34 mouse cellular contexts compared by ENCODE assay signal in the genomic region with DNA sequence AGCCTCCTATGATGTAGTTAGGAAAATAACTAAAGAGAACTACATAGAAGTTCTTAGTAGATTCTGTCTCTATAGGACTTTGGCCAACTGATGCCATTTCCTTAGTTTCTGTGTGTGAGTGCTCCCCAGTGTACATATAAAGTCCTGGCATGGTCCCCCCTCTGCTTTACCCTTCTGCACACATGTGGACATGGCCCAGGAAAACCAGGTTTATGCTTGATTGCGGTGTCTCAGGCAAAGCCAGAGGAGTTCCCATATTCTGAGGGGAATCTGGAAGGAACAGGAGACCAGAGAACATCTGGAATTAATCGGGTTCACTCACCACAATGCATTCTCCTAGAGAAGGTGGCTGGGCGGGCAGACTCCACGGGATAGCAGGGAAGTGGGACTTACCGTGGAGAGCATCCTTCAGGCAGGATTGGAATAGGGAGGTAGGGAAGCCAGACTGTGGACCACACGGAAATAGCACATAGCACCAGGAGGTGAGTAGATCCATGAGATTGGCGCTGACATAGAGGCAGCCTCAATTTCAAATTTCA. TPM values are rescaled to one million over a fixed set of nuclear protein-coding genes. Genes with fewer than 3 reads are reported as not detected.
DNase-seq lines count a peak whose midpoint lies in the region; ATAC-seq and TF ChIP-seq lines count a peak whose summit lies in the region.
"Had no signal": no experiment of that assay in that cellular context is flagged by ENCODE, and none has a peak within 500 bp of the region (broad histone marks: within the 10 kb centered on the region; RNA-seq: fewer than 3 reads in every experiment).

No protein-coding gene starts in this region.

- intact Hi-C loops in gastrocnemius, adult 2 months (cut with DNase I): no loop called here

- DNase-seq in gastrocnemius, adult 2 months: no peak
- no peak for DNase-seq in gastrocnemius, postnatal 25 days
- DNase-seq in limb, embryonic 11.5 days (ENCODE audit: low spot score): peak; percentile 41
- DNase-seq in kidney, postnatal 25 days: no peak
- no peak for DNase-seq in kidney, postnatal 10 days
- DNase-seq: adrenal gland, postnatal 14 days; cerebellum, adult 11 months; cerebellum, adult 9-11 months; forebrain, postnatal 0 days; gastrocnemius, postnatal 14 days; heart, adult 11 months; heart, postnatal 4 days; kidney, adult 11 months; kidney, postnatal 36 days; lung, embryonic 14.5 days; lung, postnatal 14 days; right cerebral cortex, adult 18-20 months; thymus, adult 2 months; thymus, postnatal 4 days had no signal

- H3K4me2 ChIP-seq in embryonic facial prominence, embryonic 13.5 days: no peak overlapping the region
- H3K4me2 ChIP-seq in limb, embryonic 11.5 days (ENCODE audit: low read depth, severe bottlenecking): no peak overlapping the region
- no peak overlapping the region for H3K4me2 ChIP-seq in hindbrain, embryonic 16.5 days (ENCODE audit: low read length)
- H3K4me2 ChIP-seq: heart, embryonic 12.5 days; hindbrain, embryonic 13.5 days; liver, embryonic 15.5 days; lung, embryonic 14.5 days; midbrain, embryonic 11.5 days had no signal

- no peaks in the 10 kb centered on the region for H3K9me3 ChIP-seq in embryonic facial prominence, embryonic 13.5 days
- H3K9me3 ChIP-seq in limb, embryonic 11.5 days (ENCODE audit: control insufficient read depth, low read length): no peaks in the 10 kb centered on the region
- no peaks in the 10 kb centered on the region for H3K9me3 ChIP-seq in hindbrain, embryonic 16.5 days (ENCODE audit: control insufficient read depth, low read length)
- H3K9me3 ChIP-seq: forebrain, embryonic 10.5 days; heart, embryonic 12.5 days; hindbrain, embryonic 13.5 days; liver, embryonic 15.5 days had no signal

- TF ChIP-seq CTCF in gastrocnemius, adult 2 months (IDR thresholded peaks at IDR 0.05): no peak

- H3K4me1 ChIP-seq in embryonic facial prominence, embryonic 13.5 days: peaks cover 31% of the 10 kb centered on the region
- no peaks in the 10 kb centered on the region for H3K4me1 ChIP-seq in limb, embryonic 11.5 days (ENCODE audit: control insufficient read depth, insufficient read depth, low read length)
- H3K4me1 ChIP-seq in hindbrain, embryonic 16.5 days (ENCODE audit: control insufficient read depth, insufficient read depth, low read depth, low read length): no peaks in the 10 kb centered on the region
- H3K4me1 ChIP-seq: heart, embryonic 12.5 days; hindbrain, embryonic 13.5 days; liver, embryonic 15.5 days had no signal

- WGBS in embryonic facial prominence, embryonic 13.5 days: 30% methylated on average over 7 of the region's 7 CpGs
- WGBS in limb, embryonic 11.5 days: 38% methylated on average over 7 of the region's 7 CpGs
- WGBS in hindbrain, embryonic 16.5 days: 87% methylated on average over 7 of the region's 7 CpGs

- peak; percentile 63 for ATAC-seq in embryonic facial prominence, embryonic 13.5 days (ENCODE audit: insufficient number of reproducible peaks, insufficient read depth, low FRiP score, low TSS enrichment, low read depth)
- ATAC-seq in limb, embryonic 11.5 days (ENCODE audit: insufficient number of reproducible peaks, low FRiP score, low TSS enrichment, low read depth): peak; percentile 47; the same call in 1 of the 2 replicates
- ATAC-seq in hindbrain, embryonic 16.5 days: no peak
- ATAC-seq: forebrain, postnatal 0 days; inflammation-experienced regulatory T-cells, adult 6 months; midbrain, embryonic 16.5 days had no signal

- H3K27ac ChIP-seq in gastrocnemius, adult 2 months: 0 out of 2 replicates have a peak overlapping the region, but pooled peaks have one; percentile 24
- H3K27ac ChIP-seq in embryonic facial prominence, embryonic 13.5 days: peak overlapping the region; percentile 48; the same call in 1 of the 2 replicates
- H3K27ac ChIP-seq in limb, embryonic 11.5 days (replicated peaks; ENCODE audit: low read depth, low read length): no peak overlapping the region
- no peak overlapping the region for H3K27ac ChIP-seq in hindbrain, embryonic 16.5 days (ENCODE audit: low read depth, low read length)
- H3K27ac ChIP-seq: forebrain, embryonic 10.5 days; hindbrain, embryonic 13.5 days; layer of hippocampus, adult 2 months; left cerebral cortex, adult 2 months; liver, embryonic 15.5 days; stomach, postnatal 0 days had no signal

- H3K36me3 ChIP-seq in embryonic facial prominence, embryonic 13.5 days: no peaks in the 10 kb centered on the region
- no peaks in the 10 kb centered on the region for H3K36me3 ChIP-seq in limb, embryonic 11.5 days (ENCODE audit: control insufficient read depth, insufficient read depth, low read length)
- no peaks in the 10 kb centered on the region for H3K36me3 ChIP-seq in hindbrain, embryonic 16.5 days (ENCODE audit: control insufficient read depth, insufficient read depth, low read length)
- H3K36me3 ChIP-seq: forebrain, embryonic 10.5 days; heart, embryonic 12.5 days; hindbrain, embryonic 13.5 days; liver, embryonic 15.5 days had no signal

- H3K27me3 ChIP-seq in embryonic facial prominence, embryonic 13.5 days: no peaks in the 10 kb centered on the region
- no peaks in the 10 kb centered on the region for H3K27me3 ChIP-seq in limb, embryonic 11.5 days (ENCODE audit: control insufficient read depth, insufficient read depth, low read length)
- no peaks in the 10 kb centered on the region for H3K27me3 ChIP-seq in hindbrain, embryonic 16.5 days (replicated peaks; ENCODE audit: control insufficient read depth, insufficient read depth, low read length)
- H3K27me3 ChIP-seq: heart, embryonic 12.5 days; hindbrain, embryonic 13.5 days; liver, embryonic 15.5 days had no signal

- H3K9ac ChIP-seq in embryonic facial prominence, embryonic 13.5 days: no peak overlapping the region
- no peak overlapping the region for H3K9ac ChIP-seq in limb, embryonic 11.5 days (ENCODE audit: low read length)
- no peak overlapping the region for H3K9ac ChIP-seq in hindbrain, embryonic 16.5 days (ENCODE audit: low read depth, low read length)
- H3K9ac ChIP-seq: forebrain, postnatal 0 days; heart, embryonic 12.5 days; hindbrain, embryonic 13.5 days; liver, embryonic 15.5 days; lung, embryonic 14.5 days had no signal

- no peak overlapping the region for H3K4me3 ChIP-seq in gastrocnemius, adult 2 months
- H3K4me3 ChIP-seq in embryonic facial prominence, embryonic 13.5 days: no peak overlapping the region
- H3K4me3 ChIP-seq in limb, embryonic 11.5 days (ENCODE audit: low read depth, low read length): no peak overlapping the region
- no peak overlapping the region for H3K4me3 ChIP-seq in hindbrain, embryonic 16.5 days (ENCODE audit: low read length)
- H3K4me3 ChIP-seq: forebrain, embryonic 10.5 days; heart, embryonic 12.5 days; hindbrain, embryonic 13.5 days; layer of hippocampus, adult 2 months; left cerebral cortex, adult 2 months; liver, embryonic 15.5 days had no signal

RNA-seq across cellular contexts. Expression of a gene that starts 52.2 kb away (rescaled TPM):
- total RNA-seq in gastrocnemius, adult 2 months (2021): 10 to 100 TPM; 11.2 to 11.3 TPM
- total RNA-seq in gastrocnemius, postnatal 25 days (2021): 1 to 10 TPM; 8.5 to 8.8 TPM
- polyA plus RNA-seq in embryonic facial prominence, embryonic 13.5 days (2015; fragmentation: Nextera tagmentation; extraction: Ambion mirVana): 3.7 and 4.3 TPM in 2 replicates
- 0.47 and 0.52 TPM in 2 replicates for polyA plus RNA-seq in limb, embryonic 11.5 days (2014; fragmentation: Nextera tagmentation; extraction: Ambion mirVana)
- 3.1 and 4.2 TPM in 2 replicates for polyA plus RNA-seq in hindbrain, embryonic 16.5 days (2015; fragmentation: Nextera tagmentation; extraction: Ambion mirVana)
- total RNA-seq: common myeloid progenitor, adult 5-6 weeks; MEL; neutrophil, adult 5-6 weeks had no signal
- polyA plus RNA-seq: inflammation-experienced regulatory T-cells, adult 6 months had no signal

Comparison
In these comparisons a context has a peak if more than half of its experiments do, and no peak if none do; other contexts are left out.
1. H3K27ac ChIP-seq: peak in gastrocnemius, adult 2 months (single experiment) and embryonic facial prominence, embryonic 13.5 days (single experiment); none in limb, embryonic 11.5 days (single experiment) and hindbrain, embryonic 16.5 days (single experiment).